Mouse (Mus musculus) brown adipose tissue, adult 24 weeks (tissue): ENCODE measurements around the gene Olfr1408. TPM values are rescaled to one million over a fixed set of nuclear protein-coding genes. Genes with fewer than 3 reads are reported as not detected.

Experiments used
- H3K27ac ChIP-seq: fragments of 200-500 bp; replicated peaks from 2 replicates; pipeline ENCODE4 v1.5.1; 2012; ENCODE audit warnings: low read depth, mild to moderate bottlenecking, low read length
- H3K4me1 ChIP-seq: fragments of 200-500 bp; 2 replicates; pipeline ENCODE4 v1.6.1; 2012; ENCODE audit warnings: low read length, mixed read lengths; ENCODE audit not compliant: control insufficient read depth, insufficient read depth, insufficient read length
- H3K4me3 ChIP-seq: fragments of 200-500 bp; 2 replicates; pipeline ENCODE4 v1.5.1; 2012; ENCODE audit warnings: low read depth, mild to moderate bottlenecking, low read length, moderate library complexity; ENCODE audit not compliant: insufficient read depth
- polyA plus RNA-seq: library from polyadenylated mRNA; stranded (reverse); fragments of >200 nt; gene quantifications from 2 replicates; pipeline ENCODE4 v1.2.4, GENCODE M21; 2012; ENCODE audit not compliant: missing spikeins, insufficient read depth, insufficient read length

The Olfr1408 gene
- polyA plus RNA-seq, result not detected in 2 replicates

DNA sequence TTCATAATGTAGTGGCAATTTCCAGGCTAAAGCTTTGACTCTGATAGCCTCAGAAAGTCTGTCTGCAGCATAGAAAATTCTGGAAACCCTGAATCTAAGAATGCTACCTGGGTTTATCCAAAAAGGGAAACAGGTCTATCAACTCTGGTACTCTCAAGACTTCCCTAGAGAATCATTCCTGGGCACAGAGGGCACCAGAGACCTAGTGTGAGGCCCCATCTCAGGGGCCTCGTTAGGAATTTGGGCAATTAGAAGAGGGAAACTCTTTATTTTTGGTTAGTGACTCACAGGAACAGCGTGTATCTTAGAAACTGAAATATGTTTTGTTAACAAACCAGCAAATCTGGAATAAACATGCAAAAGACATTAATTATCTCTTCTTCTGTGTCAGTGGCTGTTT is at the start of gene Olfr1408:
Olfr1408 (minus strand) TSS at position 101 of the 400 bp plus-strand sequence.
- no peak within 1 kb of the TSS for H3K27ac ChIP-seq
- H3K4me1 ChIP-seq, result no peaks in the 10 kb centered on the region
- H3K4me3 ChIP-seq, result no peak within 1 kb of the TSS

DNA sequence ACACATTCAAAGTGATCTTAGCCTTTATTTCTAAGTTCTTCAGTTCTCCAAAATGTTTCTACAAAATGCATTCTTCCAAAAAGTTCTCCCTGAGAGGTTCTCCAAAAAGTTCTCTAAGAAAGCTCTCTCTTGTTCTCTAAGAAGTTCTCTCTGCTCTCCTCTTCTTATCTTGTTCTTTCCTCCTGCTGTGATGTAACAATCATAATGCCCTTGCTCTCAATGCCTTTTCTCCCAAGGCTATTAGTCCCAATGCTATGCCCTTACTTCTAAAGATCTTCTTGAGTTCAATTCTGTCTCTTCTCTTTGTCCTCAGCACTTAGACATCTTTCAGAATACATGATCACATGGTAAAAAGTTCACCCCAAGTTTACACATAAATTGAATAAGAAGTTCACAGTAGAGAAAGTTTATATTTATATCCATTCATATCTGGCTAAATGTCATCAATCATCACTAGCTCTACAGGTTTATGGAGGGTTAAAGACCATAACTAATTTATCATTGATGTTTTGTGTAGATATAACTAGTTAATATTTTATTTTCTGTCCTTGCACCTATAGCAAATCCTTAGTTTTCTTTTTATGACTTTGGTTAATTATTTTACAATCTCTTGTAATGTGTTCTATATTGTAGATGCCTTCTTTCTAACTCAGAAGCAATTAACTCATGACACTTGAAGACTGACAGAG is 37.1 kb upstream of the Olfr1408 start:
- no peaks in the 10 kb centered on the region for H3K4me1 ChIP-seq
- H3K4me3 ChIP-seq, result no peak overlapping the region
- H3K27ac ChIP-seq, result no peak overlapping the region

Other genes with a start within 250 kb of the Olfr1408 start
- gene Apcs, start 242.3 kb downstream of the Olfr1408 start, polyA plus RNA-seq, result not detected in 2 replicates
- gene Olfr16, start 187.0 kb downstream of the Olfr1408 start, polyA plus RNA-seq, result not detected in 2 replicates
- gene Olfr1406, start 53.3 kb upstream of the Olfr1408 start, polyA plus RNA-seq, result not detected in 2 replicates
- gene Olfr218, start 60.4 kb upstream of the Olfr1408 start, polyA plus RNA-seq, result not detected in 2 replicates
- not detected in 2 replicates for gene Olfr1404, start 75.0 kb upstream of the Olfr1408 start, polyA plus RNA-seq
- gene Fcer1a, start 89.8 kb upstream of the Olfr1408 start, polyA plus RNA-seq, result not detected in 2 replicates
- gene Olfr418, start 128.6 kb upstream of the Olfr1408 start, polyA plus RNA-seq, result not detected in 2 replicates
- not detected in 2 replicates for gene Mptx2, start 140.4 kb upstream of the Olfr1408 start, polyA plus RNA-seq
- gene Ackr1, start 196.4 kb upstream of the Olfr1408 start, polyA plus RNA-seq, result 2.1 and 11.6 TPM in 2 replicates
- gene Aim2, start 213.5 kb upstream of the Olfr1408 start, polyA plus RNA-seq, result not detected in 2 replicates
- gene Cadm3, start 230.3 kb upstream of the Olfr1408 start, polyA plus RNA-seq, result 5.1 and 7.2 TPM in 2 replicates